Mouse (Mus musculus): ENCODE results near the gene Olfr1555-ps1. TPM values are rescaled to one million over a fixed set of nuclear protein-coding genes. Genes with fewer than 3 reads are reported as not detected.

Gene Olfr1555-ps1
- total and polyA plus RNA-seq, 2 experiments from 2014 or later = not detected

DNA sequence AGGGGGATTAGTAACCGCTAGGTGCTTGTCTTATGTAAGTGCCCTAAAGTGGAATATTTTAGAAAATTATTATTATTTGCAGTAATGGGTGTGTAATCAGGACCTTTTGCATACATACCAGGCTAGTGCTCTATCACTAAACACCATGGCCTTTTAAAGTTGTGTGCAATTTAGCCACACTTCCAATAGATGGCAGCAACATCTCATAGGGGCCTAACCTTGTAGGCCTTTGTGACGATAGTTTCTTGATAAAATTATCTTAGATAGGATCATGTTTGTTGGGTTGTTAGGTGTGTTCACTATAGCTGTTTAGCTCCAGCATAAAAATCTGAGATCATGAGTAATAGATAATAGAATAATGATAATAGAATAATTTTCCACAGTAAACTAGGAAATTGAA, 35.6 kb downstream of the Olfr1555-ps1 start:
- Histone ChIP-seq H3K9me3 (ENCODE audit: low read length) (no peaks in the 10 kb centered on the region), H3K4me2 (ENCODE audit: low read depth, low read length, poor library complexity, severe bottlenecking) (no peak overlapping the region), H3K9ac (replicated peaks; ENCODE audit: low read length, poor library complexity, severe bottlenecking) (no peak overlapping the region), H3K27me3 (ENCODE audit: insufficient read depth, low read length) (no peaks in the 10 kb centered on the region), H3K36me3 (ENCODE audit: insufficient read depth, low read length) (no peaks in the 10 kb centered on the region), H3K4me3 (ENCODE audit: low read depth, low read length) (no peak overlapping the region), H3K27ac (ENCODE audit: low read depth, low read length) (no peak overlapping the region), H3K4me1 (ENCODE audit: insufficient read depth, low read length) (no peaks in the 10 kb centered on the region)
- no peak for ATAC-seq (ENCODE audit: low FRiP score)
- peak; percentile 75 for TF ChIP-seq CTCF (IDR thresholded peaks at IDR 0.05)
- WGBS = 26% methylated on average over 2 of the region's 2 CpGs
- DNase-seq (ENCODE audit: low spot score) = peak; percentile 58

DNA sequence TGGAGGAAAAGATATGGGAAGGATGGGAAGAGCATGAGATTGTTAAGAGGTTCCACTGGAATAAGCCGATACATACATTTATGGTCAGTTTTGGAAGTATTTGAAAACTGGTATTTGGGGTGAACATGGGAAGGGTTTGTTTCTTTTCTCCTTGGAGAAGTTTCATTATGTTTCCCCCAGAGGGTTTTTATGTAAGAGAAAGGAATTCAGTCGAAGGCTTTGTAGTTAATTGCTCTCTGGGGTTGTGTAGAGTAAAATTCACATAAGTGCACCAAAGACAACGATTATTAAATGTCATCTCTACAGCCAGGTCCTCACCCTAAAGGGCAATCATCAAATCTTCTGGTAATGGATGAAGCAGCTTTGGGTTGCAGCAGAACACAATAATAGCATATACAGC, 46.8 kb downstream of the Olfr1555-ps1 start, which contains the start of gene Olfr76:
Gene Olfr76 (minus strand): TSS at position 101 of the 400 bp plus-strand sequence.
- no peak for DNase-seq (ENCODE audit: low spot score)
- WGBS = 77% methylated on average over 3 of the region's 3 CpGs
- Histone ChIP-seq H3K27me3 (ENCODE audit: insufficient read depth, low read length) (no peaks in the 10 kb centered on the region), H3K27ac (ENCODE audit: low read depth, low read length) (no peak within 1 kb of the TSS), H3K9me3 (ENCODE audit: low read length) (no peaks in the 10 kb centered on the region), H3K4me1 (ENCODE audit: insufficient read depth, low read length) (no peaks in the 10 kb centered on the region), H3K4me2 (ENCODE audit: low read depth, low read length, poor library complexity, severe bottlenecking) (no peak within 1 kb of the TSS), H3K4me3 (ENCODE audit: low read depth, low read length) (no peak within 1 kb of the TSS), H3K36me3 (ENCODE audit: insufficient read depth, low read length) (no peaks in the 10 kb centered on the region), H3K9ac (replicated peaks; ENCODE audit: low read length, poor library complexity, severe bottlenecking) (no peak within 1 kb of the TSS)
- ATAC-seq (ENCODE audit: low FRiP score) = no peak
- TF ChIP-seq CTCF (IDR thresholded peaks at IDR 0.05) = no peak

DNA sequence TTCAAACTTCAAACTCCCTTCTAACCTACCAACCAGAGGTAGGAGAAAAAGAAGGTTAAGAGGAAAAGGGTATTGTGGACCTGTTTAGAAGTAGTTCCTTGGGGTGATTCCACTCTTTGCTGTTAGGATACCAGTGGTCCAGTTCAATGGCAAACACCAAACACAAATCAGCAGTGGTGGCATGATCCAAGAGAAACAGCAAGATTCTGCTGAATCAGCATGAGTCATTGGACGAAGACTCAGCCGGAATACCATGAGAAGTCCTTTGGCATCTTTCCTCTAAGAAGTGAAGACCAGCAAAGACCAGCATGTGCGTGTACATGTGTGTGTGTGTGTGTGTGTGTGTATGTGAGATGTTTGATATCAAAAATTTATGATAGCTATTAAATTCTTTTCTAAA, 53.4 kb downstream of the Olfr1555-ps1 start:
- 90% methylated on average over 3 of the region's 3 CpGs for WGBS
- Histone ChIP-seq H3K4me1 (ENCODE audit: insufficient read depth, low read length) (no peaks in the 10 kb centered on the region), H3K9me3 (ENCODE audit: low read length) (no peaks in the 10 kb centered on the region), H3K4me3 (ENCODE audit: low read depth, low read length) (no peak overlapping the region), H3K9ac (replicated peaks; ENCODE audit: low read length, poor library complexity, severe bottlenecking) (no peak overlapping the region), H3K27me3 (ENCODE audit: insufficient read depth, low read length) (no peaks in the 10 kb centered on the region), H3K36me3 (ENCODE audit: insufficient read depth, low read length) (no peaks in the 10 kb centered on the region), H3K4me2 (ENCODE audit: low read depth, low read length, poor library complexity, severe bottlenecking) (no peak overlapping the region), H3K27ac (ENCODE audit: low read depth, low read length) (no peak overlapping the region)
- no peak for TF ChIP-seq CTCF (IDR thresholded peaks at IDR 0.05)
- DNase-seq (ENCODE audit: low spot score) = no peak
- no peak for ATAC-seq (ENCODE audit: low FRiP score)

DNA sequence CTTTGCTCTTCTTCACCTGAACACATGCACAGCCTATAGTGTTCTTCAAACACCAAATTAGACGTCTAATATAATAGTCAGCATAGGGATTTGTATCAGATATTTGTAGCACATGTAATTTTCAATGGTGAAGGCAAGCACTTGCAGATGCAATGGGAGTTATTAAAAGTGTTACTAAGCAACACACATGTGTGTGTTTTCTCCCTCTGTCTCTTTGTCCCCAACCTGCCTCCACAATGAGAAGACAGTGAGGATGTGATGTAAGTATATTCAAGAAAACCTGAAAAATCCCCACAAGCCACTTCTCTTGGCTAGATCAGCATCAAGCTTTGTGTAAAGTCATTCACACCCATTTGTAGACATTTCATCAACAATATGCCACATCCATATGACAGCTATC, 54.1 kb downstream of the Olfr1555-ps1 start, which contains the start of gene Olfr1428:
Gene Olfr1428 (minus strand): TSS at position 101 of the 400 bp plus-strand sequence.
- no peak for ATAC-seq (ENCODE audit: low FRiP score)
- H3K4me2 ChIP-seq (ENCODE audit: low read depth, low read length, poor library complexity, severe bottlenecking) = no peak within 1 kb of the TSS
- H3K36me3 ChIP-seq (ENCODE audit: insufficient read depth, low read length) = no peaks in the 10 kb centered on the region
- no peaks in the 10 kb centered on the region for H3K9me3 ChIP-seq (ENCODE audit: low read length)
- no peaks in the 10 kb centered on the region for H3K27me3 ChIP-seq (ENCODE audit: insufficient read depth, low read length)
- TF ChIP-seq CTCF (IDR thresholded peaks at IDR 0.05) = no peak
- no peak within 1 kb of the TSS for H3K27ac ChIP-seq (ENCODE audit: low read depth, low read length)
- DNase-seq (ENCODE audit: low spot score) = no peak
- H3K4me3 ChIP-seq (ENCODE audit: low read depth, low read length) = no peak within 1 kb of the TSS
- H3K4me1 ChIP-seq (ENCODE audit: insufficient read depth, low read length) = no peaks in the 10 kb centered on the region
- 68% methylated on average over 1 of the region's 1 CpGs for WGBS
- H3K9ac ChIP-seq (replicated peaks; ENCODE audit: low read length, poor library complexity, severe bottlenecking) = no peak within 1 kb of the TSS

Other genes with a start within 250 kb of the Olfr1555-ps1 start
- gene Osbp, start 204.2 kb downstream of the Olfr1555-ps1 start, total RNA-seq (2014; rRNA removed) = 24.6 and 28.1 TPM in 2 replicates
- 2.8 TPM in 2 replicates for gene Osbp, start 204.2 kb downstream of the Olfr1555-ps1 start, polyA plus RNA-seq (2015; fragmentation: Nextera tagmentation; extraction: Ambion mirVana)
- gene Olfr1423, start 128.8 kb downstream of the Olfr1555-ps1 start, total RNA-seq (2014; rRNA removed) = not detected in 2 replicates
- gene Olfr1423, start 128.8 kb downstream of the Olfr1555-ps1 start, polyA plus RNA-seq (2015; fragmentation: Nextera tagmentation; extraction: Ambion mirVana) = not detected in 2 replicates
- gene Olfr1424, start 107.4 kb downstream of the Olfr1555-ps1 start, total RNA-seq (2014; rRNA removed) = not detected in 2 replicates
- gene Olfr1424, start 107.4 kb downstream of the Olfr1555-ps1 start, polyA plus RNA-seq (2015; fragmentation: Nextera tagmentation; extraction: Ambion mirVana) = not detected in 2 replicates
- not detected in 2 replicates for gene Olfr1425, start 92.4 kb downstream of the Olfr1555-ps1 start, total RNA-seq (2014; rRNA removed)
- gene Olfr1425, start 92.4 kb downstream of the Olfr1555-ps1 start, polyA plus RNA-seq (2015; fragmentation: Nextera tagmentation; extraction: Ambion mirVana) = not detected in 2 replicates
- not detected in 2 replicates for gene Olfr1426, start 78.1 kb downstream of the Olfr1555-ps1 start, total RNA-seq (2014; rRNA removed)
- gene Olfr1426, start 78.1 kb downstream of the Olfr1555-ps1 start, polyA plus RNA-seq (2015; fragmentation: Nextera tagmentation; extraction: Ambion mirVana) = not detected in 2 replicates
- gene Olfr1427, start 66.8 kb downstream of the Olfr1555-ps1 start, total RNA-seq (2014; rRNA removed) = not detected in 2 replicates
- gene Olfr1427, start 66.8 kb downstream of the Olfr1555-ps1 start, polyA plus RNA-seq (2015; fragmentation: Nextera tagmentation; extraction: Ambion mirVana) = not detected in 2 replicates
- not detected in 2 replicates for gene Olfr1428, start 54.2 kb downstream of the Olfr1555-ps1 start, total RNA-seq (2014; rRNA removed)
- not detected in 2 replicates for gene Olfr1428, start 54.2 kb downstream of the Olfr1555-ps1 start, polyA plus RNA-seq (2015; fragmentation: Nextera tagmentation; extraction: Ambion mirVana)
- not detected in 2 replicates for gene Olfr76, start 46.9 kb downstream of the Olfr1555-ps1 start, total RNA-seq (2014; rRNA removed)
- not detected in 2 replicates for gene Olfr76, start 46.9 kb downstream of the Olfr1555-ps1 start, polyA plus RNA-seq (2015; fragmentation: Nextera tagmentation; extraction: Ambion mirVana)
- gene Olfr1431, start 30.5 kb upstream of the Olfr1555-ps1 start, total RNA-seq (2014; rRNA removed) = not detected in 2 replicates
- gene Olfr1431, start 30.5 kb upstream of the Olfr1555-ps1 start, polyA plus RNA-seq (2015; fragmentation: Nextera tagmentation; extraction: Ambion mirVana) = not detected in 2 replicates
- gene Olfr1432, start 62.5 kb upstream of the Olfr1555-ps1 start, total RNA-seq (2014; rRNA removed) = not detected in 2 replicates
- not detected in 2 replicates for gene Olfr1432, start 62.5 kb upstream of the Olfr1555-ps1 start, polyA plus RNA-seq (2015; fragmentation: Nextera tagmentation; extraction: Ambion mirVana)
- not detected in 2 replicates for gene Olfr262, start 71.5 kb upstream of the Olfr1555-ps1 start, total RNA-seq (2014; rRNA removed)
- gene Olfr262, start 71.5 kb upstream of the Olfr1555-ps1 start, polyA plus RNA-seq (2015; fragmentation: Nextera tagmentation; extraction: Ambion mirVana) = not detected in 2 replicates
- gene Olfr235, start 90.9 kb upstream of the Olfr1555-ps1 start, total RNA-seq (2014; rRNA removed) = not detected in 2 replicates
- gene Olfr235, start 90.9 kb upstream of the Olfr1555-ps1 start, polyA plus RNA-seq (2015; fragmentation: Nextera tagmentation; extraction: Ambion mirVana) = not detected in 2 replicates
- not detected in 2 replicates for gene Olfr1434, start 109.7 kb upstream of the Olfr1555-ps1 start, total RNA-seq (2014; rRNA removed)
- not detected in 2 replicates for gene Olfr1434, start 109.7 kb upstream of the Olfr1555-ps1 start, polyA plus RNA-seq (2015; fragmentation: Nextera tagmentation; extraction: Ambion mirVana)
- gene Olfr1436, start 129.0 kb upstream of the Olfr1555-ps1 start, total RNA-seq (2014; rRNA removed) = not detected in 2 replicates
- gene Olfr1436, start 129.0 kb upstream of the Olfr1555-ps1 start, polyA plus RNA-seq (2015; fragmentation: Nextera tagmentation; extraction: Ambion mirVana) = not detected in 2 replicates
- gene Olfr1437, start 155.0 kb upstream of the Olfr1555-ps1 start, total RNA-seq (2014; rRNA removed) = not detected in 2 replicates
- gene Olfr1437, start 155.0 kb upstream of the Olfr1555-ps1 start, polyA plus RNA-seq (2015; fragmentation: Nextera tagmentation; extraction: Ambion mirVana) = not detected in 2 replicates
- gene Olfr1438-ps1, start 165.8 kb upstream of the Olfr1555-ps1 start, total RNA-seq (2014; rRNA removed) = not detected in 2 replicates
- not detected in 2 replicates for gene Olfr1438-ps1, start 165.8 kb upstream of the Olfr1555-ps1 start, polyA plus RNA-seq (2015; fragmentation: Nextera tagmentation; extraction: Ambion mirVana)
- gene Olfr1440, start 217.2 kb upstream of the Olfr1555-ps1 start, total RNA-seq (2014; rRNA removed) = not detected in 2 replicates
- not detected in 2 replicates for gene Olfr1440, start 217.2 kb upstream of the Olfr1555-ps1 start, polyA plus RNA-seq (2015; fragmentation: Nextera tagmentation; extraction: Ambion mirVana)
- not detected in 2 replicates for gene Olfr1441, start 247.3 kb upstream of the Olfr1555-ps1 start, total RNA-seq (2014; rRNA removed)
- gene Olfr1441, start 247.3 kb upstream of the Olfr1555-ps1 start, polyA plus RNA-seq (2015; fragmentation: Nextera tagmentation; extraction: Ambion mirVana) = not detected in 2 replicates